Comparison of ENCODE assay signal across 10 mouse cellular contexts in the genomic region with DNA sequence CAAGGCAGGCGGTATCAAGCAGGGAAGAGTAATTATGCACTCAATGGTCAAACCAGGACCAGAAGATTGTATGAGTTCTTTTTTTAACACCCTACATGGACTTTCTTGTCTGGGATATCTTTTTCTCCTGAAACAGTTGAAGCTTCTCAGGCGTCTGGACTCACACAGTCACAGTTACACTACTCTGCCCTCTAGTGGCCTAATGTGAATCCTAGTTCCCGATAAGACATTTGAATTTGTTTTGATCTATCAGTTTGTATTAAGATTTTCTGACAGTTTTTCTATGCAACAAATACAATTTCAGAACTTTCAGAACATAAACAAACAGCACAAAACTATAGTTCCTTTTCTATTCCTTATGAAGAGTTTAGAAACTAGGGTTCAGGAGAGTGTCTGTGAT. TPM values are rescaled to one million over a fixed set of nuclear protein-coding genes. Genes with fewer than 3 reads are reported as not detected.
A peak's percentile ranks its signal among the peaks of the same experiment; 100 is the strongest.
DNase-seq lines count a peak whose midpoint lies in the region; ATAC-seq lines count a peak whose summit lies in the region.
"Had no signal": no experiment of that assay in that cellular context is flagged by ENCODE, and none has a peak within 500 bp of the region (broad histone marks: within the 10 kb centered on the region; RNA-seq: fewer than 3 reads in every experiment).

No protein-coding gene starts in this region.

- peak; percentile 37 for DNase-seq in heart, postnatal 4 days
- DNase-seq in heart, postnatal 25 days (ENCODE audit: low spot score), result no peak
- DNase-seq in 3134 (ENCODE audit: extremely low read depth, insufficient read length, low spot score), result peak; percentile 18
- peak; percentile 6 for DNase-seq in MEL-GATA-1-ER (ENCODE audit: extremely low read depth, low read depth)
- peak; percentile 53 for DNase-seq in lung, postnatal 36 days
- no peak for DNase-seq in urinary bladder, postnatal 25 days (ENCODE audit: low spot score)
- no peak for DNase-seq in urinary bladder, postnatal 4 days (ENCODE audit: low spot score in 2 of 2)
- DNase-seq: liver, embryonic 13.5 days had no signal

- H3K9me3 ChIP-seq in forebrain, embryonic 12.5 days, result no peaks in the 10 kb centered on the region
- H3K9me3 ChIP-seq: liver, embryonic 13.5 days; stomach, embryonic 15.5 days had no signal

- H3K9ac ChIP-seq in forebrain, embryonic 12.5 days, result no peak overlapping the region
- H3K9ac ChIP-seq: liver, embryonic 13.5 days; stomach, embryonic 15.5 days had no signal

- H3K27me3 ChIP-seq in forebrain, embryonic 12.5 days, result no peaks in the 10 kb centered on the region
- H3K27me3 ChIP-seq: liver, embryonic 13.5 days; stomach, embryonic 15.5 days had no signal

- no peaks in the 10 kb centered on the region for H3K4me1 ChIP-seq in forebrain, embryonic 12.5 days
- H3K4me1 ChIP-seq: liver, embryonic 13.5 days; stomach, embryonic 15.5 days had no signal

- intact Hi-C loops in heart, postnatal 25 days (cut with DNase I), result loop anchor here (2.0 kb wide), 1 partner anchor 434 kb away; no protein-coding TSS in a partner anchor

- H3K4me3 ChIP-seq in forebrain, embryonic 12.5 days (replicated peaks), result no peak overlapping the region
- H3K4me3 ChIP-seq: liver, embryonic 13.5 days; stomach, embryonic 15.5 days had no signal

- no peaks in the 10 kb centered on the region for H3K36me3 ChIP-seq in forebrain, embryonic 12.5 days (replicated peaks)
- H3K36me3 ChIP-seq: liver, embryonic 13.5 days; stomach, embryonic 15.5 days had no signal

- H3K4me2 ChIP-seq in forebrain, embryonic 12.5 days, result no peak overlapping the region
- H3K4me2 ChIP-seq: liver, embryonic 13.5 days; stomach, embryonic 15.5 days had no signal

- peak; percentile 76; the same call in 1 of the 2 replicates for ATAC-seq in forebrain, embryonic 12.5 days (ENCODE audit: low FRiP score)

- H3K27ac ChIP-seq in forebrain, embryonic 12.5 days, result no peak overlapping the region
- H3K27ac ChIP-seq: liver, embryonic 13.5 days; stomach, embryonic 15.5 days had no signal

- WGBS in forebrain, embryonic 12.5 days, result 21% methylated on average over 3 of the region's 3 CpGs

RNA-seq across cellular contexts. Expression of gene Ryr3, which starts 17.7 kb away (rescaled TPM):
- total RNA-seq in heart, postnatal 4 days (2021), result 1 to 10 TPM; 5.3 to 6.9 TPM
- 1 to 10 TPM in 1 of 2 experiments, under 1 TPM in 1; 0.94 to 1.3 TPM for total RNA-seq in heart, postnatal 25 days (2021)
- polyA plus RNA-seq in forebrain, embryonic 12.5 days (2016; fragmentation: Nextera tagmentation; extraction: Ambion mirVana), result 0.90 and 1.6 TPM in 2 replicates

RNA-seq across cellular contexts. Expression of gene Tmco5b, which starts 51.0 kb away (rescaled TPM):
- total RNA-seq in heart, postnatal 4 days (2021), result not detected
- total RNA-seq in heart, postnatal 25 days (2021), result not detected
- not detected in 2 replicates for polyA plus RNA-seq in forebrain, embryonic 12.5 days (2016; fragmentation: Nextera tagmentation; extraction: Ambion mirVana)
- polyA plus RNA-seq: liver, embryonic 13.5 days; stomach, embryonic 15.5 days had no signal

Comparison
In these comparisons a context has a peak if more than half of its experiments do, and no peak if none do; other contexts are left out.
1. DNase-seq: peak in heart, postnatal 4 days (single experiment), 3134 (single experiment), MEL-GATA-1-ER (single experiment) and lung, postnatal 36 days (single experiment); none in heart, postnatal 25 days (single experiment), urinary bladder, postnatal 25 days (single experiment) and urinary bladder, postnatal 4 days (0 of 2).